Mouse (Mus musculus) hindbrain, embryonic 10.5 days (tissue): ENCODE measurements around the gene Ppfia3. TPM values are rescaled to one million over a fixed set of nuclear protein-coding genes. Genes with fewer than 3 reads are reported as not detected.

Source experiments
- polyA plus RNA-seq: library from polyadenylated mRNA; unstranded; fragments of >200 nt; fragmentation: Nextera tagmentation; extraction: Ambion mirVana; gene quantifications from 2 replicates; pipeline ENCODE4 v1.2.1, GENCODE M21; 2016

The Ppfia3 gene
- polyA plus RNA-seq, 1 experiment from 2014 or later = 12.9 TPM

Other genes with a start within 250 kb of the Ppfia3 start
- gene Rps11, start 242.6 kb downstream of the Ppfia3 start, polyA plus RNA-seq = 1,526 and 1,700 TPM in 2 replicates
- 1,174 and 1,234 TPM in 2 replicates for gene Rpl13a, start 238.3 kb downstream of the Ppfia3 start, polyA plus RNA-seq
- gene Gm45713, start 230.8 kb downstream of the Ppfia3 start, polyA plus RNA-seq = 0.13 and 0.15 TPM in 2 replicates
- 0.85 and 2.0 TPM in 2 replicates for gene Flt3l, start 230.6 kb downstream of the Ppfia3 start, polyA plus RNA-seq
- gene Pih1d1, start 212.7 kb downstream of the Ppfia3 start, polyA plus RNA-seq = 101 and 116 TPM in 2 replicates
- gene Aldh16a1, start 212.4 kb downstream of the Ppfia3 start, polyA plus RNA-seq = 54.5 and 55.3 TPM in 2 replicates
- 0.71 and 1.2 TPM in 2 replicates for gene Slc17a7, start 203.1 kb downstream of the Ppfia3 start, polyA plus RNA-seq
- not detected in 2 replicates for gene Gfy, start 187.4 kb downstream of the Ppfia3 start, polyA plus RNA-seq
- gene Pth2, start 186.0 kb downstream of the Ppfia3 start, polyA plus RNA-seq = not detected in 2 replicates
- 0.64 and 0.80 TPM in 2 replicates for gene Ccdc155, start 162.1 kb downstream of the Ppfia3 start, polyA plus RNA-seq
- 1.8 and 2.1 TPM in 2 replicates for gene Dkkl1, start 154.9 kb downstream of the Ppfia3 start, polyA plus RNA-seq
- gene Tead2, start 151.3 kb downstream of the Ppfia3 start, polyA plus RNA-seq = 324 and 370 TPM in 2 replicates
- 1.0 and 1.1 TPM in 2 replicates for gene Cd37, start 127.9 kb downstream of the Ppfia3 start, polyA plus RNA-seq
- 0.26 TPM in 1 of 2 replicates, not detected in the other for gene Slc6a16, start 125.9 kb downstream of the Ppfia3 start, polyA plus RNA-seq
- not detected in 2 replicates for gene Slc6a21, start 89.5 kb downstream of the Ppfia3 start, polyA plus RNA-seq
- gene Trpm4, start 33.2 kb downstream of the Ppfia3 start, polyA plus RNA-seq = 10.5 and 12.5 TPM in 2 replicates
- gene Hrc, start 31.7 kb downstream of the Ppfia3 start, polyA plus RNA-seq = 0.36 and 0.42 TPM in 2 replicates
- gene Lin7b, start 3.6 kb upstream of the Ppfia3 start, polyA plus RNA-seq = 0.89 and 1.5 TPM in 2 replicates
- 223 and 271 TPM in 2 replicates for gene Snrnp70, start 28.7 kb upstream of the Ppfia3 start, polyA plus RNA-seq
- 0.07 TPM in 1 of 2 replicates, not detected in the other for gene Kcna7, start 38.6 kb upstream of the Ppfia3 start, polyA plus RNA-seq
- gene Ntf5, start 46.7 kb upstream of the Ppfia3 start, polyA plus RNA-seq = 1.0 and 1.1 TPM in 2 replicates
- 0.60 and 1.5 TPM in 2 replicates for gene Lhb, start 53.8 kb upstream of the Ppfia3 start, polyA plus RNA-seq
- gene Gys1, start 67.8 kb upstream of the Ppfia3 start, polyA plus RNA-seq = 43.2 and 45.7 TPM in 2 replicates
- gene Ruvbl2, start 71.1 kb upstream of the Ppfia3 start, polyA plus RNA-seq = 192 and 212 TPM in 2 replicates
- 5,819 and 7,209 TPM in 2 replicates for gene Ftl1, start 92.9 kb upstream of the Ppfia3 start, polyA plus RNA-seq
- 264 and 295 TPM in 2 replicates for gene Bax, start 99.9 kb upstream of the Ppfia3 start, polyA plus RNA-seq
- gene Tulp2, start 114.9 kb upstream of the Ppfia3 start, polyA plus RNA-seq = 0.47 and 1.2 TPM in 2 replicates
- not detected in 2 replicates for gene Gm45808, start 119.8 kb upstream of the Ppfia3 start, polyA plus RNA-seq
- gene Dhdh, start 121.8 kb upstream of the Ppfia3 start, polyA plus RNA-seq = 4.8 and 6.7 TPM in 2 replicates
- gene Nucb1, start 143.4 kb upstream of the Ppfia3 start, polyA plus RNA-seq = 110 and 115 TPM in 2 replicates
- gene Ppp1r15a, start 159.2 kb upstream of the Ppfia3 start, polyA plus RNA-seq = 18.6 and 20.2 TPM in 2 replicates
- 4.1 and 4.5 TPM in 2 replicates for gene Plekha4, start 159.3 kb upstream of the Ppfia3 start, polyA plus RNA-seq
- gene Hsd17b14, start 187.9 kb upstream of the Ppfia3 start, polyA plus RNA-seq = 1.1 and 1.5 TPM in 2 replicates
- 37.1 and 46.2 TPM in 2 replicates for gene Bcat2, start 203.1 kb upstream of the Ppfia3 start, polyA plus RNA-seq
- not detected in 2 replicates for gene Fgf21, start 248.5 kb upstream of the Ppfia3 start, polyA plus RNA-seq